Mouse (Mus musculus): Measurements from ENCODE around the gene Trpm4.
"Not testable (repeated sequence)": the region's sequence is repeated elsewhere in the genome, so short reads cannot be mapped to it uniquely, and the experiment has no call there.

The Trpm4 gene

DNA sequence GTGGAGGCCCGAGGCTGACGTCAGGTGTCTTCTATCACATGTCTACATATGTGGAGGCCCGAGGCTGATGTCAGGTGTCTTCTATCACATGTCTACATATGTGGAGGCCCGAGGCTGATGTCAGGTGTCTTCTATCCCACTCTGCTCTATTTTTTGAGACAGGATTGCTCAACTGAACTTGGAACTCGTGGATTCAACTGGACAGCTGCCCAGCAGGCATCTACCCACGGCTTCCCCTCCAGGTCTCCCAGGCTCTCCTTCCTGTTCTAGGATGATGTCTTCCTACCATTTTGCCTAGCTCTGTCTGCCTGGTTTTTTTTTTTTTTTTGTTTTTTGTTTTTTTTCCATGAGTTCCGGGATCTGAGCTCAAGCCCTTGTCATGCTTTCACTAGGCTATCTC is 77.8 kb downstream of the Trpm4 start:
- DNase-seq (ENCODE audit: low read depth, low spot score), result not testable (repeated sequence)

- no peak for DNase-seq (ENCODE audit: low read depth, low spot score)
These were observed 79.8 kb downstream of the Trpm4 start for GRCm38 (mm10) chr7:45253806-45254205.
